Mouse (Mus musculus): ENCODE data around the gene App.

GRCm38 (mm10) chr16:85160140-85160539, 13.4 kb downstream of the App start:
- no peak for TF ChIP-seq POLR2A (IDR thresholded peaks at IDR 0.05; ENCODE audit: control insufficient read depth, extremely low read depth, insufficient read depth, low read length, poor library complexity)
- no peak for TF ChIP-seq CTCF (IDR thresholded peaks at IDR 0.05; ENCODE audit: borderline replicate concordance, control insufficient read depth, extremely low read depth, insufficient read depth, low read length, poor library complexity)

Measured in thymus, adult 2 months (tissue).